8 mouse cellular contexts compared by ENCODE assay signal in the genomic region with DNA sequence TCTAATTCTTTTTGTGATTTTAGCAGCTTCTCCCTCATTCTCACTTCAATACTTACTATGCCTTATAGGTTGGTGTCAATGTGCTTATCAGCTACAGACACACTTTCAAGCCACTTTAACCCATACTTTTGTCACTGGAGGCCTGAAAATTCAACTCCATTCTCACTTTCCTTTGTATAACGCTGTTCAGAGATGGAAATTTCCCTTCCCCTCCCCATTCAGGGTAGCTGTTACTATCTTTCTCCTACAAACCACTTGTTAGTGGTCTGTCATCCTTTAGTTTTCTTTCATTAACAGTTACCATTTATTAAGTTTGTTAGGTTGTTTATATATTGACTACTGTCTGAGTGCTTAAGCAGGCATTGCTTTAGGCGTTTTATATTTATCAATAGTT. TPM values are rescaled to one million over a fixed set of nuclear protein-coding genes. Genes with fewer than 3 reads are reported as not detected.
DNase-seq lines count a peak whose midpoint lies in the region; ATAC-seq lines count a peak whose summit lies in the region.

A gene (plus strand): TSS at position 7 of the 394 bp plus-strand sequence.

- peak within 1 kb of the TSS; percentile 100 for H3K9ac ChIP-seq in kidney, embryonic 16.5 days (replicated peaks; ENCODE audit: low read length)
- peak within 1 kb of the TSS; percentile 98 for H3K9ac ChIP-seq in forebrain, embryonic 14.5 days (ENCODE audit: low read length)
- H3K9ac ChIP-seq in hindbrain, embryonic 12.5 days: peak within 1 kb of the TSS; percentile 94
- H3K9ac ChIP-seq in liver, embryonic 15.5 days: peak within 1 kb of the TSS; percentile 93

- no peak for DNase-seq in kidney, adult 18-20 months
- no peak for DNase-seq in adrenal gland, adult 8-10 months
- DNase-seq in forebrain, embryonic 14.5 days (ENCODE audit: low spot score): no peak
- DNase-seq in yolk sac, embryonic 10.5 days (ENCODE audit: low spot score): no peak
- DNase-seq in spleen, postnatal 36 days (ENCODE audit: low spot score in 2 of 2): no peak

- peaks cover 9% of the 10 kb centered on the region for H3K4me1 ChIP-seq in kidney, embryonic 16.5 days (ENCODE audit: insufficient read depth, low read length)
- H3K4me1 ChIP-seq in forebrain, embryonic 14.5 days (ENCODE audit: control insufficient read depth, insufficient read depth, low read length): peaks cover 8% of the 10 kb centered on the region
- H3K4me1 ChIP-seq in hindbrain, embryonic 12.5 days: peaks cover 10% of the 10 kb centered on the region; the same call in 1 of the 2 replicates
- H3K4me1 ChIP-seq in liver, embryonic 15.5 days (replicated peaks): peaks cover 20% of the 10 kb centered on the region

- H3K4me3 ChIP-seq in kidney, embryonic 16.5 days (ENCODE audit: low read length): peak within 1 kb of the TSS; percentile 99
- peak within 1 kb of the TSS; percentile 98 for H3K4me3 ChIP-seq in forebrain, embryonic 14.5 days (ENCODE audit: low read depth, low read length)
- peak within 1 kb of the TSS; percentile 84 for H3K4me3 ChIP-seq in hindbrain, embryonic 12.5 days
- H3K4me3 ChIP-seq in liver, embryonic 15.5 days (replicated peaks): peak within 1 kb of the TSS; percentile 85

- WGBS in kidney, embryonic 16.5 days: 49% methylated on average over 2 of the region's 2 CpGs
- 49% methylated on average over 2 of the region's 2 CpGs for WGBS in forebrain, embryonic 14.5 days
- WGBS in hindbrain, embryonic 12.5 days: 44% methylated on average over 2 of the region's 2 CpGs
- WGBS in liver, embryonic 15.5 days (ENCODE audit: insufficient replicate concordance): 10% methylated on average over 2 of the region's 2 CpGs

- ATAC-seq in kidney, embryonic 16.5 days (ENCODE audit: low FRiP score, low TSS enrichment): no peak
- ATAC-seq in forebrain, embryonic 14.5 days: 0 out of 2 replicates have a peak, but pooled peaks have one; percentile 0
- 0 out of 2 replicates have a peak, but pooled peaks have one; percentile 1 for ATAC-seq in hindbrain, embryonic 12.5 days (ENCODE audit: low FRiP score)
- ATAC-seq in liver, embryonic 15.5 days (ENCODE audit: insufficient read depth): no peak

- no peaks in the 10 kb centered on the region for H3K9me3 ChIP-seq in kidney, embryonic 16.5 days (ENCODE audit: low read length)
- no peaks in the 10 kb centered on the region for H3K9me3 ChIP-seq in forebrain, embryonic 14.5 days (replicated peaks; ENCODE audit: control insufficient read depth, low read length)
- 0 out of 2 replicates have a peak, but pooled peaks cover under 1% of the 10 kb centered on the region for H3K9me3 ChIP-seq in hindbrain, embryonic 12.5 days (replicated peaks)
- no peaks in the 10 kb centered on the region for H3K9me3 ChIP-seq in liver, embryonic 15.5 days (replicated peaks)

- H3K27me3 ChIP-seq in kidney, embryonic 16.5 days (ENCODE audit: insufficient read depth, low read length): no peaks in the 10 kb centered on the region
- no peaks in the 10 kb centered on the region for H3K27me3 ChIP-seq in forebrain, embryonic 14.5 days (replicated peaks; ENCODE audit: control insufficient read depth, insufficient read depth, low read length)
- no peaks in the 10 kb centered on the region for H3K27me3 ChIP-seq in hindbrain, embryonic 12.5 days
- no peaks in the 10 kb centered on the region for H3K27me3 ChIP-seq in liver, embryonic 15.5 days

- H3K27ac ChIP-seq in kidney, embryonic 16.5 days (ENCODE audit: low read length): peak within 1 kb of the TSS; percentile 94
- peak within 1 kb of the TSS; percentile 87 for H3K27ac ChIP-seq in forebrain, embryonic 14.5 days (ENCODE audit: low read depth, low read length)
- peak within 1 kb of the TSS; percentile 91 for H3K27ac ChIP-seq in hindbrain, embryonic 12.5 days
- H3K27ac ChIP-seq in liver, embryonic 15.5 days (replicated peaks): peak within 1 kb of the TSS; percentile 94

- peak within 1 kb of the TSS; percentile 69 for H3K4me2 ChIP-seq in kidney, embryonic 16.5 days (replicated peaks; ENCODE audit: low read depth, low read length)
- peak within 1 kb of the TSS; percentile 69 for H3K4me2 ChIP-seq in forebrain, embryonic 14.5 days (ENCODE audit: low read length)
- H3K4me2 ChIP-seq in hindbrain, embryonic 12.5 days (replicated peaks): peak within 1 kb of the TSS; percentile 74
- H3K4me2 ChIP-seq in liver, embryonic 15.5 days: peak within 1 kb of the TSS; percentile 87

- H3K36me3 ChIP-seq in kidney, embryonic 16.5 days (ENCODE audit: insufficient read depth, low read length): no peaks in the 10 kb centered on the region
- H3K36me3 ChIP-seq in forebrain, embryonic 14.5 days (ENCODE audit: control insufficient read depth, insufficient read depth, low read length): no peaks in the 10 kb centered on the region
- H3K36me3 ChIP-seq in hindbrain, embryonic 12.5 days: no peaks in the 10 kb centered on the region
- H3K36me3 ChIP-seq in liver, embryonic 15.5 days (replicated peaks): no peaks in the 10 kb centered on the region

RNA-seq across cellular contexts. Expression of the gene that starts here (rescaled TPM):
- polyA plus RNA-seq in kidney, embryonic 16.5 days (2015; fragmentation: Nextera tagmentation; extraction: Ambion mirVana): 87.7 and 92.1 TPM in 2 replicates
- total RNA-seq in adrenal gland, adult 8-10 months (2022): 10 to 100 TPM; 56.2 to 64.3 (median 62.2) TPM
- polyA plus RNA-seq in forebrain, embryonic 14.5 days (2014; fragmentation: Nextera tagmentation; extraction: Ambion mirVana): 57.5 and 64.7 TPM in 2 replicates
- polyA plus RNA-seq in hindbrain, embryonic 12.5 days (2016; fragmentation: Nextera tagmentation; extraction: Ambion mirVana): 72.7 and 77.4 TPM in 2 replicates
- 19.9 TPM in 2 replicates for polyA plus RNA-seq in liver, embryonic 15.5 days (2015; fragmentation: Nextera tagmentation; extraction: Ambion mirVana)

Comparison
In these comparisons a context has a peak if more than half of its experiments do, and no peak if none do; other contexts are left out.
1. ATAC-seq: peak in forebrain, embryonic 14.5 days (single experiment) and hindbrain, embryonic 12.5 days (single experiment); none in kidney, embryonic 16.5 days (single experiment) and liver, embryonic 15.5 days (single experiment).
2. Peak in every context shown above with its lines, with median percentiles within 50 percentile points of each other: H3K27ac ChIP-seq, H3K4me2 ChIP-seq, H3K4me3 ChIP-seq and H3K9ac ChIP-seq.